15 mouse cellular contexts compared by ENCODE assay signal in the genomic region with DNA sequence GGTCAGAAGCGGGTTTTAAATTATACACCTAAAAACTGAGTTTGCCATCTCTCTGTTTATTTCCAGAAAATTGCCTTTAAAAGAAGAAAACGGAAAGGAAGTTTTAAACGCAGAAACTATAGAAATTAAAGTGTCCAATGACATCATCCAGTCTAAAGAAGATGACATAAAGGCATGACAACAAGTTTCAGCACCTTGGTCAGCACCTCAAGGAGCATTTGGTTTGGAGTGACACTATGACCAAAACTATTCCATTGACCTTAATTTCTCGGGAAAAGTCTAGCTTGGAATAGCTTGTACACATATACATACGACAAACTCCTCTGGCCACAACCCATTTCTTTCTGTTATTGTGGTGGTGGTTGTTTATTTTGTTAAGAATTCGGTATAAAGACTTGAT.
A peak's percentile ranks its signal among the peaks of the same experiment; 100 is the strongest.
DNase-seq lines count a peak whose midpoint lies in the region; ATAC-seq and TF ChIP-seq lines count a peak whose summit lies in the region.
"Had no signal": no experiment of that assay in that cellular context is flagged by ENCODE, and none has a peak within 500 bp of the region (broad histone marks: within the 10 kb centered on the region; RNA-seq: fewer than 3 reads in every experiment).

No protein-coding gene starts in this region.

- 51% methylated on average over 6 of the region's 6 CpGs for WGBS in kidney, embryonic 15.5 days
- WGBS in limb, embryonic 11.5 days: 50% methylated on average over 6 of the region's 6 CpGs

- in situ Hi-C loops in ES-E14 (cut with MboI; ENCODE audit: low sequenced_read_pairs in 2 of 2, unreplicated experiment in 2 of 2): no loop called here

- peak; percentile 5 for DNase-seq in kidney, adult 9 months
- peak; percentile 59 for DNase-seq in ES-E14 (ENCODE audit: low read depth, low spot score)
- DNase-seq in limb, embryonic 11.5 days (ENCODE audit: low spot score): peak; percentile 57
- DNase-seq in lung, postnatal 4 days: no peak
- no peak for DNase-seq in layer of hippocampus, postnatal 25 days (ENCODE audit: extremely low spot score in 1 of 2, low spot score in 1 of 2)
- DNase-seq in frontal cortex, postnatal 36 days (ENCODE audit: low spot score in 2 of 2): no peak
- DNase-seq: adrenal gland, adult 8-10 months; cerebellum, adult 11-12 months; heart, adult 18-20 months; heart, postnatal 4 days; liver, postnatal 0 days; thymus, postnatal 14 days had no signal

- H3K4me3 ChIP-seq in kidney, embryonic 15.5 days (replicated peaks): no peak overlapping the region
- H3K4me3 ChIP-seq in ES-E14 (ENCODE audit: insufficient read depth in 1 of 2, low read depth in 1 of 2, low read length in 2 of 2, poor library complexity in 1 of 2, severe bottlenecking in 1 of 2): no peak overlapping the region
- H3K4me3 ChIP-seq in limb, embryonic 11.5 days (ENCODE audit: low read depth, low read length): no peak overlapping the region

- H3K9ac ChIP-seq in kidney, embryonic 15.5 days: no peak overlapping the region
- no peak overlapping the region for H3K9ac ChIP-seq in ES-E14 (ENCODE audit: insufficient read depth, low read depth, low read length, poor library complexity, severe bottlenecking)
- no peak overlapping the region for H3K9ac ChIP-seq in limb, embryonic 11.5 days (ENCODE audit: low read length)
- H3K9ac ChIP-seq: liver, postnatal 0 days had no signal

- no peak overlapping the region for H3K4me2 ChIP-seq in kidney, embryonic 15.5 days
- no peak overlapping the region for H3K4me2 ChIP-seq in limb, embryonic 11.5 days (ENCODE audit: low read depth, severe bottlenecking)

- H3K9me3 ChIP-seq in kidney, embryonic 15.5 days (replicated peaks): no peaks in the 10 kb centered on the region
- no peaks in the 10 kb centered on the region for H3K9me3 ChIP-seq in ES-E14 (ENCODE audit: control insufficient read depth, insufficient read depth, low read depth, low read length)
- H3K9me3 ChIP-seq in limb, embryonic 11.5 days (ENCODE audit: control insufficient read depth, low read length): no peaks in the 10 kb centered on the region

- no peak overlapping the region for H3K27ac ChIP-seq in kidney, embryonic 15.5 days
- no peak overlapping the region for H3K27ac ChIP-seq in ES-E14 (ENCODE audit: insufficient read depth, low read depth, low read length, poor library complexity, severe bottlenecking)
- H3K27ac ChIP-seq in limb, embryonic 11.5 days (replicated peaks; ENCODE audit: low read depth, low read length): no peak overlapping the region

- H3K4me1 ChIP-seq in kidney, embryonic 15.5 days: no peaks in the 10 kb centered on the region
- no peaks in the 10 kb centered on the region for H3K4me1 ChIP-seq in ES-E14 (ENCODE audit: control insufficient read depth in 2 of 2, insufficient read depth in 2 of 2, low read length in 2 of 2, poor library complexity in 1 of 2)
- no peaks in the 10 kb centered on the region for H3K4me1 ChIP-seq in limb, embryonic 11.5 days (ENCODE audit: control insufficient read depth, insufficient read depth, low read length)

- no peaks in the 10 kb centered on the region for H3K27me3 ChIP-seq in kidney, embryonic 15.5 days
- H3K27me3 ChIP-seq in limb, embryonic 11.5 days (ENCODE audit: control insufficient read depth, insufficient read depth, low read length): no peaks in the 10 kb centered on the region
- H3K27me3 ChIP-seq: CH12.LX had no signal

- no peak for ATAC-seq in kidney, embryonic 15.5 days (replicated peaks; ENCODE audit: low FRiP score)
- ATAC-seq in common myeloid progenitor, adult 5-6 weeks (replicated peaks; ENCODE audit: low read depth, poor library complexity, severe bottlenecking): peak; percentile 42; the same call in 1 of the 2 replicates
- ATAC-seq in limb, embryonic 11.5 days (ENCODE audit: insufficient number of reproducible peaks, low FRiP score, low TSS enrichment, low read depth): no peak
- ATAC-seq: liver, postnatal 0 days had no signal

- H3K36me3 ChIP-seq in kidney, embryonic 15.5 days: no peaks in the 10 kb centered on the region
- H3K36me3 ChIP-seq in ES-E14 (ENCODE audit: control insufficient read depth, insufficient read depth, low read length, poor library complexity, severe bottlenecking): no peaks in the 10 kb centered on the region
- no peaks in the 10 kb centered on the region for H3K36me3 ChIP-seq in limb, embryonic 11.5 days (ENCODE audit: control insufficient read depth, insufficient read depth, low read length)

TF ChIP-seq in ES-E14, 5 proteins besides CTCF, POLR2A, EP300 and RAD21:
- TF ChIP-seq HCFC1 (IDR thresholded peaks at IDR 0.05; ENCODE audit: borderline replicate concordance, insufficient read depth, low read length) (no peak), ZNF384 (IDR thresholded peaks at IDR 0.05; ENCODE audit: low read depth, low read length) (no peak), CHD2 (IDR thresholded peaks at IDR 0.05; ENCODE audit: low read depth, low read length) (no peak), ZC3H11A (IDR thresholded peaks at IDR 0.05; ENCODE audit: borderline replicate concordance, low read depth, low read length) (no peak)

Comparison
In these comparisons a context has a peak if more than half of its experiments do, and no peak if none do; other contexts are left out.
1. DNase-seq: peak in kidney, adult 9 months (single experiment), ES-E14 (single experiment) and limb, embryonic 11.5 days (single experiment); none in lung, postnatal 4 days (0 of 2), layer of hippocampus, postnatal 25 days (0 of 2) and frontal cortex, postnatal 36 days (0 of 2).